Mouse (Mus musculus) heart, postnatal 0 days (tissue): ENCODE data around the gene Fkrp. TPM values are rescaled to one million over a fixed set of nuclear protein-coding genes. Genes with fewer than 3 reads are reported as not detected.

Experiments
- ATAC-seq: fragments of 200-750 bp; cut with Nextera tagmentation; 2 replicates; pipeline ENCODE4 v1.8.0; 2017; ENCODE audit warnings: low read depth, moderate number of reproducible peaks, moderate library complexity; ENCODE audit not compliant: insufficient read depth
- DNase-seq: peaks from one replicate; pipeline ENCODE4 v3.0.0-alpha.2; 2016; ENCODE audit warnings: low spot score
- H3K27ac ChIP-seq: fragments of 300-500 bp; sonication (generic); 2 replicates; pipeline ENCODE4 v1.5.1; 2014; ENCODE audit warnings: low read depth, mild to moderate bottlenecking
- H3K27me3 ChIP-seq: fragments of 300-500 bp; sonication (generic); 2 replicates; pipeline ENCODE4 v1.6.1; 2014; ENCODE audit warnings: low read length, mixed read lengths; ENCODE audit not compliant: control insufficient read depth, insufficient read depth
- H3K36me3 ChIP-seq: fragments of 300-500 bp; sonication (generic); replicated peaks from 2 replicates; pipeline ENCODE4 v1.6.1; 2014; ENCODE audit warnings: low read length, mixed read lengths; ENCODE audit not compliant: control insufficient read depth, insufficient read depth
- H3K4me1 ChIP-seq: fragments of 300-500 bp; sonication (generic); 2 replicates; pipeline ENCODE4 v1.6.1; 2014; ENCODE audit warnings: antibody characterized with exemption; ENCODE audit not compliant: control insufficient read depth, insufficient read depth
- H3K4me2 ChIP-seq: fragments of 300-500 bp; sonication (generic); 2 replicates; pipeline ENCODE4 v1.6.1; 2014; ENCODE audit warnings: low read depth, mild to moderate bottlenecking, low read length, moderate library complexity
- H3K4me3 ChIP-seq: fragments of 300-500 bp; sonication (generic); 2 replicates; pipeline ENCODE4 v1.5.1; 2014; ENCODE audit warnings: low read depth, low read length
- H3K9ac ChIP-seq: fragments of 300-500 bp; sonication (generic); replicated peaks from 2 replicates; pipeline ENCODE4 v1.6.1; 2014; ENCODE audit warnings: low read depth, low read length, mixed read lengths
- H3K9me3 ChIP-seq: fragments of 300-500 bp; sonication (generic); replicated peaks from 2 replicates; pipeline ENCODE4 v1.6.1; 2016; ENCODE audit warnings: low read length; ENCODE audit not compliant: control insufficient read depth
- CTCF ChIP-seq: IDR thresholded peaks from 2 replicates; pipeline ENCODE4 v1.5.1; 2016; ENCODE audit warnings: antibody characterized with exemption, control low read depth, low read depth
- EP300 ChIP-seq: IDR thresholded peaks from 2 replicates; pipeline ENCODE4 v1.6.1; 2016; ENCODE audit warnings: antibody characterized with exemption, low read depth
- WGBS: fragments of 180-500 bp; shearing (Covaris S2); extraction: QIAGEN DNeasy Blood & Tissue Kit; methylation state at CpG from one replicate; pipeline ENCODE4 v1.1.7; 2014; 5-methylcytosine and 5-hydroxymethylcytosine counted together
- polyA plus RNA-seq: library from polyadenylated mRNA; unstranded; fragments of >200 nt; fragmentation: Nextera tagmentation; extraction: Ambion mirVana; gene quantifications from 2 replicates; pipeline ENCODE4 v1.2.1, GENCODE M21; 2015
- total RNA-seq: library from RNA; depleted of rRNA; stranded (reverse); fragments of >200 nt; gene quantifications from 2 replicates; pipeline ENCODE4 v1.2.3, GENCODE M21; 2014; ENCODE audit warnings: low replicate concordance

The Fkrp gene
- total and polyA plus RNA-seq, 2 experiments from 2014 or later = 28.9 to 54.2 TPM

- H3K27ac ChIP-seq = no peak overlapping the region
- WGBS = 51% methylated on average over 5 of the region's 5 CpGs
- DNase-seq (no peak), ATAC-seq (no peak)
- no peaks in the 10 kb centered on the region for H3K27me3 ChIP-seq
- peaks cover 70% of the 10 kb centered on the region for H3K4me1 ChIP-seq
- no peak overlapping the region for H3K9ac ChIP-seq
- H3K4me3 ChIP-seq = no peak overlapping the region
- H3K36me3 ChIP-seq = peaks cover 22% of the 10 kb centered on the region
- TF ChIP-seq CTCF = no peak
- H3K9me3 ChIP-seq = no peaks in the 10 kb centered on the region
- no peak overlapping the region for H3K4me2 ChIP-seq
These were observed 3.8 kb upstream of the Fkrp start for GRCm38 (mm10) chr7:16820271-16820763.

DNA sequence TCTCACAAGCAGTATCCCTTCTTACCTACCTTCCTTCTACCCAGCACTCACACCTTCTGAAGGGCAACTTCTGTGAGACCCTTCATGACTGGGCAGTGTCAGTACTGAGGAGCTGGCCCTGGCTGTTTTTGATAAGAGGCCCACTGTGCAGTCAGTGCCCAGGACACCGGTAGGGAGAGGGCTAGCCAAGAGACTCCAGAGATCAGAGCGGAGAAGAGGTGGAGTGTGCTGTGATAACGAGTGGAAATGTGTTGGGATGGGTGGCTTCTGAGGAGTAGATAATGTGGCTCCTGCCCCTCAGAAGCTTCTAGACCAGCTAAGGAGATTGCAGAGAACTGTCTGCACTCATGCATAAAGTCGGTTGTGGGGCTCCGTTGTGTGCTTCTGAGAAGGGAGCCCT lies 3.3 kb upstream of the Fkrp start:
- Histone ChIP-seq H3K4me3 (no peak overlapping the region), H3K27me3 (no peaks in the 10 kb centered on the region), H3K9me3 (no peaks in the 10 kb centered on the region), H3K36me3 (peaks cover 17% of the 10 kb centered on the region), H3K4me2 (no peak overlapping the region), H3K4me1 (peaks cover 70% of the 10 kb centered on the region), H3K9ac (no peak overlapping the region), H3K27ac (no peak overlapping the region)
- no peak for ATAC-seq
- WGBS = 35% methylated on average over 5 of the region's 5 CpGs
- no peak for DNase-seq
- TF ChIP-seq CTCF (no peak), EP300 (no peak)

GRCm38 (mm10) chr7:16817693-16818092 lies 1.2 kb upstream of the Fkrp start:
- 52% methylated on average over 3 of the region's 3 CpGs for WGBS
- Histone ChIP-seq H3K27ac (no peak overlapping the region), H3K4me2 (peak overlapping the region; percentile 95), H3K9me3 (no peaks in the 10 kb centered on the region), H3K9ac (peak overlapping the region; percentile 97), H3K4me1 (peaks cover 56% of the 10 kb centered on the region), H3K4me3 (peak overlapping the region; percentile 95), H3K36me3 (peaks cover 18% of the 10 kb centered on the region), H3K27me3 (no peaks in the 10 kb centered on the region)
- no peak for DNase-seq
- TF ChIP-seq CTCF = no peak
- TF ChIP-seq EP300 = no peak
- ATAC-seq = no peak

- peaks cover 16% of the 10 kb centered on the region; the same call in 1 of the 2 replicates for H3K36me3 ChIP-seq
- peak overlapping the region; percentile 97 for H3K9ac ChIP-seq
- WGBS = 2% methylated on average over 32 of the region's 55 CpGs
- peak; percentile 84 for ATAC-seq
- H3K9me3 ChIP-seq = no peaks in the 10 kb centered on the region
- DNase-seq = peak; percentile 81
- peak overlapping the region; percentile 95 for H3K4me2 ChIP-seq
- H3K27me3 ChIP-seq = no peaks in the 10 kb centered on the region
- TF ChIP-seq EP300 (no peak), CTCF (no peak)
- peak overlapping the region; percentile 95 for H3K4me3 ChIP-seq
- peaks cover 46% of the 10 kb centered on the region for H3K4me1 ChIP-seq
- peak overlapping the region; percentile 91 for H3K27ac ChIP-seq
These were observed 456 bp downstream of the Fkrp start for GRCm38 (mm10) chr7:16816078-16816474.

DNA sequence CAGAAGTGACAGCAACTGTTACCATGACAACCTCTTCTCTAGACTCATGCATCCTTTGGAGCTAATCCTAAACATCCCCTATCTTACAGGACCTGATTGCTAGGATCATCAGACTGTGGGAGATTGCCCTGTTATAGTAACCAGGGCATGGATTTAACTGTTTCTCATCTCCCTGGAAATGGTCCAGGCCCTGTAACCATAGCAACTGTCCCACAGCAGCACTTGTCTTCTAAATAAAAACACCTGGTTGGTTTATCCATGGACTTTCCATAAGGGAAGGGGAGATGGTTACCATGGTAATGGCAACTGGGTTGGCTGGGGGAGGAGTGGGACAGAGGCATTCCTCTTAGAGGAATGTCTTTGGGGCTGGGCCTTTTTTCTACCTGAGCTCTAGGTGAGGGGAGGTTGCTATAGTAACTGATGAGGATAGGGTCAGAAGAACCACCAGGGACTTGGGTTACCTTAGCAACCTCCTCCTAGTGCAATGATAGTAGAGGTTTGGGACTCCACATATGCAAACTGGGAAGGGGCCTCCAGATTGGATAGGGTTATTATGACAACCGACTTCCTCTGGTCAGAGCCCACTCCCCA lies 1.1 kb downstream of the Fkrp start, which contains the start of gene Strn4:
TSS of gene Strn4 (plus strand) at position 539 of the 591 bp plus-strand sequence.
- H3K4me3 ChIP-seq = peak within 1 kb of the TSS; percentile 95
- no peak for DNase-seq

GRCm38 (mm10) chr7:16812505-16812904 lies 4.0 kb downstream of the Fkrp start:
- Histone ChIP-seq H3K9ac (no peak overlapping the region), H3K4me3 (no peak overlapping the region), H3K4me1 (peaks cover 12% of the 10 kb centered on the region), H3K9me3 (no peaks in the 10 kb centered on the region), H3K36me3 (peaks cover 38% of the 10 kb centered on the region), H3K27ac (no peak overlapping the region), H3K27me3 (no peaks in the 10 kb centered on the region), H3K4me2 (no peak overlapping the region)
- TF ChIP-seq CTCF = peak; percentile 38
- no peak for TF ChIP-seq EP300
- WGBS = 76% methylated on average over 2 of the region's 2 CpGs
- ATAC-seq (no peak), DNase-seq (no peak)

More for the DNA sequence above, 1.1 kb downstream of the Fkrp start, which contains the start of gene Strn4:
- TF ChIP-seq CTCF (no peak), EP300 (no peak)
- Histone ChIP-seq H3K9me3 (no peaks in the 10 kb centered on the region), H3K27ac (peak within 1 kb of the TSS; percentile 91), H3K4me1 (peaks cover 39% of the 10 kb centered on the region), H3K4me2 (peak within 1 kb of the TSS; percentile 95), H3K9ac (peak within 1 kb of the TSS; percentile 97), H3K36me3 (peaks cover 22% of the 10 kb centered on the region), H3K27me3 (no peaks in the 10 kb centered on the region)
- no peak for ATAC-seq
- 10% methylated on average over 1 of the region's 1 CpGs for WGBS
